Mouse (Mus musculus) heart, adult 8-10 months (tissue): ENCODE measurements around the gene Sptbn1. TPM values are rescaled to one million over a fixed set of nuclear protein-coding genes. Genes with fewer than 3 reads are reported as not detected.
A peak's percentile ranks its signal among the peaks of the same experiment; 100 is the strongest.

ENCODE experiments used
- DNase-seq: peaks from one replicate; pipeline ENCODE4 v3.0.0; 2022; ENCODE audit warnings: low spot score
- total RNA-seq, 4 experiments: library from RNA; stranded (reverse); gene quantifications; 2 replicates each; pipeline ENCODE4 v1.2.4; 2022

Sptbn1 gene
- 100 to 1,000 TPM; 542 to 588 (median 572) TPM for total RNA-seq

- DNase-seq, result peak; percentile 89
Measured at GRCm38 (mm10) chr11:30267892-30268647, at the start of gene Sptbn1. TSS of gene Sptbn1 (minus strand) at chr11:30268175.

DNA sequence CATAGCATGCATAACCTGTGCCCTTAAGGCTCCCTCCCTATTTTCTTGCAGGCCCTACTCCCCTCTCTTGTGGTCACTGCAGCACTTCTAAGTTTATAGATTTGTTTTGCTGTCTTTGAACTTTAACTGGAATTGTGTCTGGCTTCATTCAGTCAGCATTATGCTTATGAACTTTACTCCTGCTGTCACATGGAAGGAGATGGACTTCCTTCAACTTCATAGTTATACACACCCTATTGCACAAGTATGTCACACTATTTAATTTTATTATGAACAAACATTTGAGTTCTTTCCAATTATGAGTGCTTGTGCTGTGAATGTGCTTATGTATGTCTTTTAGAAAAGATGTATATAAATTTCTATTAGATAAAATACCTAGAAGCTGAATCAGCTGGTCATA lies 26.3 kb upstream of the Sptbn1 start:
- DNase-seq, result no peak

- DNase-seq, result no peak
Measured at GRCm38 (mm10) chr11:30292221-30293160, 24.5 kb upstream of the Sptbn1 start.

GRCm38 (mm10) chr11:30291155-30291554 lies 23.2 kb upstream of the Sptbn1 start:
- DNase-seq, result peak; percentile 92

GRCm38 (mm10) chr11:30289470-30290431 lies 21.8 kb upstream of the Sptbn1 start:
- peak; percentile 69 for DNase-seq

DNA sequence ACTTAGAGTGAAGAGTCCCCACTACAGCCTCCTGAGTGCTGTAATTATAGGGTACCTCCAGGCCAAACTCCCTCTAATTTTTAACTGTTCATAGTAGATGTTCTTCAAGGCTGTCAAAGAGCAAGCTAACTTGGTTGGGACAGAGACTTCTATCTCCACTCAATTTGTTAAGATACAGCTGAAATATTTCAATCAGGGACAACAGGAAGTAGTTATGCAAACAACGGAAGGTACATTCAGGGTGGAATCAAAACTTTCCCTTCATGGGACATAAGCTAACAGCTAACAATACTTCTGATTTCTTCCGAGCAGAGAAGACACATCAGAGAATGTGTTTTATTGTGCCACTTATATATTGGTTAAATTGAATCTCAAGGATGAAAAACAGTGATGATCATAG lies 20.1 kb upstream of the Sptbn1 start:
- DNase-seq, result no peak

DNA sequence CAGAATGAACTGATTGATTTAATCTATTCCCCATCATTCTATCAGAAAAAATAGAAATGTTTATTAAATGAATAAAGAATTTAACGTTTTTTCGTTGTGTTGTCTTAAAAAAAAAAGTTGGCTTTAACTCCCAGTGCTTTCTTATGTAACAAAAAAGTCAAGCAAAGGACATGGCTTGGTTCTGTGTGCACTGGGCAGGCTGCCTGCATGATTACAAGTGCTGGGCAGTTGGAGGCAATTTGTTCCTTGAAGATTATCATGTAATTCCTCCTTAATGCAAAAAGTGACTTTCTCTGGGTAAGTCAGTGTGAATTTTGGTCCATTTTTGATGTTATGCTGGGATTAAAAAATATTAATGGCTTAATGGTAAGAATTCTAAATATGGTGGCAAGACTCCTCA lies 15.7 kb upstream of the Sptbn1 start:
- peak; percentile 68 for DNase-seq

DNA sequence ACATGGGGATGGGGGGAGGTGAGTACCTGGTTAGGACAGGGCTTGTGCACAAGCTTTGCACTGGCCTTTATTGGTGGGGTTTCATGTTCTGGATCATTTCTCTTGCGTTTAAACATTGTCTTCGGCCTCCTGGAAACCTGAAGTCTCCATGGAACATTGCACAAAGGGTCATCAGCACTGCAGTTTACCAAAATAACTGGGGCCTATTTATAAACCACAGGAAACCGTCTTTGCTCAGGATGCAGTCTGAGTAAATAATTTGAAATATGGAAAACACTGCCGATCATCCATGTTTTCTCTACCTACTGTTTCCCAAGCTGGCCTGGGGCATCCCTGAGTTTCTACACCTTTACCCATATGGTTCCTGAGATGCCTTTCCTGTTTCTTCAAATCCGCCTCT lies 13.1 kb upstream of the Sptbn1 start:
- no peak for DNase-seq

- DNase-seq, result peak; percentile 91
Measured at GRCm38 (mm10) chr11:30279278-30279677, 11.3 kb upstream of the Sptbn1 start.

- DNase-seq, result no peak
Measured at GRCm38 (mm10) chr11:30275436-30276031, 7.6 kb upstream of the Sptbn1 start.

- DNase-seq, result no peak
Measured at GRCm38 (mm10) chr11:30269524-30269923, 1.5 kb upstream of the Sptbn1 start.

DNA sequence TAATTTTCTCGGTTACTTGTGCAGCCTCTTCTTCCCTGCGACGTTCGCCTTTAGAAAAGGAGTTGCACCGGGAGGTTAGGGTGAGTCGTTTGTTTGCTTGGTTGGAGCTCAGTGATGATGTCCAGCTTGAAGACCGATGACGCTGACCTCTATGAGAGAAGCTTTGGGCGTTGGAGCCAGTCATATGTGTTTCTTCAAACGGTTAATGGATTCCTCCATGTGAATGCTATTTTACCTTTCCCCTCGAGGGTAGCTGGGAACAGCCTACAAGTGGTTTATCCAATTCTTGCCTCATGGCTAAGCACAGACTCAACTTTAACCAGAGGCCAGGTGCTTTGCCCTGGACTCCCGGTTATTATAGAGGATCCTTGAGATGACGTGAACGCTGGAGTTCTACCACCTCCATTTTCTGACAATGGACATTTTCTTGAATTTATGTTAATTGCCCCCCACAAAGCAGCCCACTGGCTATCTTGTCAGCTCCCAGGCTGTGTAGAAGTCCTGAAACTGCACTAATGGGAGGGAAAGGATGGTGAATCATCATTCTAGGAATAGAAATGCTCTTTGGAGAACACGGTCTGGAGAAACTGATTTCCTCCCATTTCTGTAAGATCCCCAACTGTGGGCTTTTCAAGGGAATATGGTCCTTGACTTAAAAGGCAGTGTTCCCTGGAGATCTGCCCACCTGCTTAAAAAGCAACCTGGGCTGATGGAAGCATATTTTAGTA lies 837 bp upstream of the Sptbn1 start:
- no peak for DNase-seq

DNA sequence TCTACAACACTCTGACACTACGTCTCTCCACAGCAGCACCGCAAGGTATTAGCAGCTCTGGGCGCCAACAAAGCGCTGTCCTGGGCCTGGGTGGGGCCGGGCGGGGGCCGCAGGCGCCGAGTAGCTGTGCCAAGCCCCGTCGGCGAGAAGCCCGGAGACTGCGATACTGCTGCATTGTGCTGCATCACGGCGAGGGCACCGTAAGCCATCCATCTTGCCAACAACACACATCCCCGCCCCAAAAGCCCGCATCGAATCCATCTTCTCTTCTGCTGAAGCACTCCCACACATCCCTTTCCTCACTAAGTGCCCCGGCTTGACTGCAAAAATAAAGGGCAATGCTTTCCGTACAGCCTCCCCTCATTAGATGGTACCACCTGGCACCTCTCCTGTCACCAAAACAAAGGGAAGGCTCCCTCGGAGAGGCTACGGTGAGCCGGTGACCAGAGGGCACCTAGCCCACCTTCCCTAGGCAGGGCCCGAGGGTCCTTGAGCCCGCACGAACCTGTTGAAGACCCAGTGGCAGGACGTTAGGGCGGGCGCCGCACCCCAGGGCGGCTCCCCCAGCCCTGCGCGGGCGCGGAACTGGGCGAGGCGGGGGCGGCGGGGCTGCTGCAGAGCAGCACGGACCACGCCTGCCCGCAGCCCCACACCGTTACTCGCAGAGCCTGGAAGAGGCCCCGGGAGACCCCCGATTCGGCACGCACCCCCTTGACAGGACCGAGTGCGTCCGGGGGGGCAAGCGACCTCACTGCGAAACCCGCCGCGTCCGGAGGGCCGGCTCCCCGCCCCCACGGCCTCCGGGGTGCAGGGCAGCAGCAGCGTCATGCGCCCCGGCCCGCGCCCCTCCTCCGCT lies 711 bp downstream of the Sptbn1 start:
- DNase-seq, result no peak

DNA sequence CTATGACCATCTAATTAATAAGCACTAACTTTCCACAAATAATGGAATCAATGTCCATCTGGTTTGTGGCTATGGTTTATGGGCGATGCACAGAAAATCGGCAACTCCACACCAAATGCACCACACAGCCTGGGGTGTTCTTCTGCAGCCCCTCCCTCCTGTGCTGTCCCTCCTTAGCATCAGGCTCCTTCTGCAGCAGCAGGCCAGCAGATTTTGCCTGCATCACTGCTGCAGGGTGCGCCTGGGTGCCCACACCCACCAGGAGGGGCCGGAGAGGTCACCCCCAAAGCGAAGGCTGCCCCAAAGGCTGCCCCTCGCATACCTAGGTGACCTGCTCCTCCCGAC lies 1.3 kb downstream of the Sptbn1 start:
- no peak for DNase-seq

- no peak for DNase-seq
Measured at GRCm38 (mm10) chr11:30265666-30266065, 2.3 kb downstream of the Sptbn1 start.

DNA sequence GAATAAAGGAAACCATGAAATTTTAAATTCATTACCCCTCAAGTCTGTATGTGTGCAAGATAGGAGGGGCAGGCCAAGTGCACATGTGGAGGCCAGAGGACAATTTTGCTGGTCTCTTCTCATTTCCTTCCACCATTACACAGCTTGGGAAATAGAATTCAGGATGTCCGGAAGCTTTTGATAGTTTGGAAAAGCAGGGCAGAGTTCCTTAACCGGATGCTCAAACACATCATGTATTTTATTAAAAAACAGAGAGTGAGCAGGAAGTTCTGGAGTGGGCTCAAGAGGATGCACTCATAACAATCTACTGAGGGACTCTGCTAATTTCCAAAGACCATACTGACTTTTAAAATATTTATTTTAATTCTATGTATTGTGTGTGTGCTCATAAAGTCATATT lies 4.3 kb downstream of the Sptbn1 start:
- DNase-seq, result peak; percentile 74

DNA sequence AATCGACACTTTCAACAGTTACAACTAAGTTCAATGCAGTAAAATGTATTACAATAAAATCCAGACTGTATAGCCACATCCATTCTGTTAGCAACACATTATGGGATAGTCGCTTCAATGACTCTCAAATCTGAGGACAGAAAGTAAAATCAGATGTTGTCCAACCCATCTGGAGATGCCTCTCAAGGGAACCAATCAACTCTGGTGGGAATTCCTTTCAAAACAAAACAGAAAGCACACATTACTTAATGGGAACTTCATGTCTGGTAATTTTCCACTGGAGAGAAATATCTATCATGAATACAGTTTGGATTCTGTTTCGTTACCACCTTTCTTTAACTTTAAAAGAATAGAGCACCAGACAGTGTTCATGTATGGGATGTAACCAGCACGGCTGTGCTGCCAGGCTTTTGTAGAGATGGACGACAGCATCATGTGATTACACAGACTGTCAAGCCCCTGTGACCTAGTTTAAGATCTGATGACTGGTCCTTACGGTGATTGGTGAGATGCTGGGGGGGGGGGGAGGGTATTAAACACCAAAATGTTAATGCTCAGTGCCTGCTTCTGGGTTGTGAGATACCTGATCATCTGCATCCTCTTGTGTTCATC lies 9.1 kb downstream of the Sptbn1 start:
- DNase-seq, result peak; percentile 71

DNA sequence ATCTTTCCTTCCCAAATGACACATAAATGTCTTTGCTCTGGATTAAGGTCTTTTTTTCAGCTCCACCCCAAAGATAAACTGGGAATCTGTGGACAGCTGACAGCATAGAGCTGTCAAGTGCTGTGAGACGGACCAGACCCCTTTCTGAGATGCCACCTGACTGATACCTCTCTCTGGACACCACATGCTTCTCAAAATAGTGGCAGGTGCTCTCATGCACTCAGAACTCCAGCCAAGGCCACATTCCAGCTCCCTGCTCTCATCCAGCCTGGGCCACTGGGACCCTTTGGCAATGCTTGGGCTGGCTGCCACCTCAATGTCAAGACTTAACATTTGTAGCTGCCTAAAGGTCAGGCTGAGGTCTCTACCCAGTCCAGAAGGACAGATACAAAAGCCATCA lies 10.2 kb downstream of the Sptbn1 start:
- peak; percentile 83 for DNase-seq

DNA sequence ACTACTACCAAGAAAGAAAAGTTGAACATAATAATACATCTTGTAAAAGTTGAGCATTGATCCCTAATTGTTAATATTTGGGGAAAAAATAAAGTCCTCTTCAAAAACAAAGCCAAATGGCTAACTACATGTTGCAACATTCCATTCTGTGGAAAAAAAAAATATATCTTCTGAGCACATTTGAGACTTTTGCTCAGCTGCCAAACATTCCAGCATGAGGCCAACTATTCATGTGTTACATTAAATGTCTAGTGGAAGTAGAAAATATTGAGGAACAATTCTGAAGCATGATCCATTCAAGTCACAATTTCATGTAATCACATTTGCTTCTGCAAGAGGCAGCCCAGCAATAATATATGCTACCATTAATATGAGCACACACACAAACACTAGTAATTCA lies 10.9 kb downstream of the Sptbn1 start:
- DNase-seq, result no peak
